Mouse (Mus musculus) kidney, postnatal 25 days (tissue): ENCODE measurements around the gene Trak1.
A peak's percentile ranks its signal among the peaks of the same experiment; 100 is the strongest.
"Not testable (repeated sequence)": the region's sequence is repeated elsewhere in the genome, so short reads cannot be mapped to it uniquely, and the experiment has no call there.

ENCODE experiments used
- DNase-seq, 2 experiments: peaks; one replicate each; pipeline ENCODE4 v3.0.0; 2021; ENCODE audit warnings: mixed read lengths in 2 of 2

The Trak1 gene

GRCm38 (mm10) chr9:121319323-121319966 is 22.1 kb downstream of the Trak1 start:
- no peak for DNase-seq

- no peak for DNase-seq
These were observed 23.1 kb downstream of the Trak1 start for GRCm38 (mm10) chr9:121320433-121320832.

GRCm38 (mm10) chr9:121321118-121321517 is 23.8 kb downstream of the Trak1 start:
- DNase-seq: no peak

- DNase-seq: no peak
These were observed 24.7 kb downstream of the Trak1 start for GRCm38 (mm10) chr9:121322034-121322433.

- DNase-seq: not testable (repeated sequence)
These were observed 31.0 kb downstream of the Trak1 start for GRCm38 (mm10) chr9:121328342-121328741.

GRCm38 (mm10) chr9:121329181-121329580 is 31.9 kb downstream of the Trak1 start:
- DNase-seq: no peak

GRCm38 (mm10) chr9:121330065-121330464 is 32.8 kb downstream of the Trak1 start:
- no peak for DNase-seq

GRCm38 (mm10) chr9:121331438-121331837 is 34.1 kb downstream of the Trak1 start:
- no peak for DNase-seq

GRCm38 (mm10) chr9:121331878-121332630 is 34.8 kb downstream of the Trak1 start:
- DNase-seq: peak; percentile 69 to 83

GRCm38 (mm10) chr9:121333559-121333958 is 36.3 kb downstream of the Trak1 start:
- no peak for DNase-seq

GRCm38 (mm10) chr9:121334311-121334851 is 37.1 kb downstream of the Trak1 start:
- no peak for DNase-seq

- peak; percentile 78 to 89 for DNase-seq
These were observed 38.3 kb downstream of the Trak1 start for GRCm38 (mm10) chr9:121335568-121335967.

GRCm38 (mm10) chr9:121336324-121336946 is 39.1 kb downstream of the Trak1 start:
- DNase-seq: no peak

- peak; percentile 50 to 61 for DNase-seq
These were observed 40.1 kb downstream of the Trak1 start for GRCm38 (mm10) chr9:121337216-121337937.

GRCm38 (mm10) chr9:121337938-121338289 is 40.6 kb downstream of the Trak1 start:
- no peak for DNase-seq

GRCm38 (mm10) chr9:121341832-121342231 is 44.5 kb downstream of the Trak1 start:
- DNase-seq: no peak

- DNase-seq: peak; percentile 66 to 91
These were observed 45.3 kb downstream of the Trak1 start for GRCm38 (mm10) chr9:121342510-121343110.

GRCm38 (mm10) chr9:121343122-121343876 is 46.0 kb downstream of the Trak1 start:
- peak; percentile 31 to 62 for DNase-seq

- DNase-seq: no peak
These were observed 47.0 kb downstream of the Trak1 start for GRCm38 (mm10) chr9:121344344-121344743.

- peak; percentile 75 to 93 for DNase-seq
These were observed 48.3 kb downstream of the Trak1 start for GRCm38 (mm10) chr9:121345427-121346130.

GRCm38 (mm10) chr9:121346635-121347034 is 49.3 kb downstream of the Trak1 start:
- DNase-seq: peak in 1 of 2 experiments; percentile 53
